Mouse (Mus musculus): ENCODE data around the gene Ptprn2. TPM values are rescaled to one million over a fixed set of nuclear protein-coding genes. Genes with fewer than 3 reads are reported as not detected.
A peak's percentile ranks its signal among the peaks of the same experiment; 100 is the strongest.

Ptprn2 gene
- polyA plus RNA-seq, 1 experiment from 2014 or later, result 0.14 TPM

DNA sequence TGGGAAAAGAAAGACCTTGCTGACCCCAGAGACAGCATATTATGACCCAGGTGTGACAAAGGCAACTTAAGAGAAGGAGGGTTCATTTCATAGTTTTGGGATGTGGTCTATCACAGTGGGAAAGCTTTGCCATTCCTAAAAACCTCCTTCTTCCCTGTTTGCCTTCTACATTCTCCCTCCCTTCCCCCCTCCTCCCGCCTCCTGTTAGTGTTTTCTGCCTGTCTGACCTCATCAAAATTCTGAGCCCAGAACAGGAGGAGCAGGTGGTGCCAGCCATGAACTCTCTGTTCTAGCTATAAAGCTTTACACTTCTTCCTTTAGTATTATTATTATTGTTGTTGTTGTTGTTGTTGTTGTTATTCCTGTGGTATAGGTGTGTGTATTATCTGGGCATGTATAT, 3.6 kb upstream of the Ptprn2 start:
- no peak overlapping the region for H3K4me3 ChIP-seq (ENCODE audit: low read depth, low read length)
- H3K4me2 ChIP-seq (ENCODE audit: low read depth, low read length), result no peak overlapping the region
- 60% methylated on average over 1 of the region's 1 CpGs for WGBS (ENCODE audit: insufficient replicate concordance)
- TF ChIP-seq CTCF (IDR thresholded peaks at IDR 0.05; ENCODE audit: low read depth) (no peak), EP300 (IDR thresholded peaks at IDR 0.05; ENCODE audit: low read depth) (no peak)
- H3K9ac ChIP-seq (replicated peaks), result no peak overlapping the region
- H3K27ac ChIP-seq (ENCODE audit: low read depth), result no peak overlapping the region
- H3K4me1 ChIP-seq (ENCODE audit: insufficient read depth), result peaks cover 8% of the 10 kb centered on the region; the same call in 1 of the 2 replicates
- H3K36me3 ChIP-seq (replicated peaks; ENCODE audit: insufficient read depth, low read length), result no peaks in the 10 kb centered on the region
- no peak for DNase-seq
- H3K9me3 ChIP-seq (ENCODE audit: low read length), result no peaks in the 10 kb centered on the region
- peaks cover 25% of the 10 kb centered on the region for H3K27me3 ChIP-seq (ENCODE audit: insufficient read depth, low read length)
- no peak for ATAC-seq

DNA sequence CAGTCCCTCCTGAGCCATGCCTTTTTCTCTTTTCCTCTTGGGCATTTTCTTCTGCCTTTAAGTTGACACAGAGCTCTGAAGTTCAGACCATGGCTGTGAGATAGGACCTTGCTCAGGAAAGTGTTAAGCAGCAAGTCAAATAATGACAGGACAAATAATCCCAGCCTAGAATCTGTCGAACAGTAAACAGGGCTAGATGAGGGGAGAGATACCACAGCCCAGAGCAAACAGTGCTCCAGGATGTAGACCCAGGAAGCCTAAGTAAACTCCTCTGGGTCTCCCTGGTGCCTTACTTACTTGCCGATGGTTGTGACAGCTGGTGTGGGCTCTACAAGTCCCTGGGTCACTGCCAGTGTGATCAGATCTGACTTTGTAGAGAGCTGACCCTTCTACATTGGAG, 1.9 kb upstream of the Ptprn2 start:
- 41% methylated on average over 2 of the region's 2 CpGs for WGBS (ENCODE audit: insufficient replicate concordance)
- ATAC-seq (no peak), DNase-seq (no peak)
- Histone ChIP-seq H3K4me2 (ENCODE audit: low read depth, low read length) (no peak overlapping the region), H3K9ac (replicated peaks) (no peak overlapping the region), H3K9me3 (ENCODE audit: low read length) (no peaks in the 10 kb centered on the region), H3K4me1 (ENCODE audit: insufficient read depth) (peaks cover 8% of the 10 kb centered on the region; the same call in 1 of the 2 replicates), H3K4me3 (ENCODE audit: low read depth, low read length) (no peak overlapping the region), H3K36me3 (replicated peaks; ENCODE audit: insufficient read depth, low read length) (no peaks in the 10 kb centered on the region), H3K27me3 (ENCODE audit: insufficient read depth, low read length) (peaks cover 34% of the 10 kb centered on the region), H3K27ac (ENCODE audit: low read depth) (no peak overlapping the region)
- TF ChIP-seq EP300 (IDR thresholded peaks at IDR 0.05; ENCODE audit: low read depth) (no peak), CTCF (IDR thresholded peaks at IDR 0.05; ENCODE audit: low read depth) (no peak)

DNA sequence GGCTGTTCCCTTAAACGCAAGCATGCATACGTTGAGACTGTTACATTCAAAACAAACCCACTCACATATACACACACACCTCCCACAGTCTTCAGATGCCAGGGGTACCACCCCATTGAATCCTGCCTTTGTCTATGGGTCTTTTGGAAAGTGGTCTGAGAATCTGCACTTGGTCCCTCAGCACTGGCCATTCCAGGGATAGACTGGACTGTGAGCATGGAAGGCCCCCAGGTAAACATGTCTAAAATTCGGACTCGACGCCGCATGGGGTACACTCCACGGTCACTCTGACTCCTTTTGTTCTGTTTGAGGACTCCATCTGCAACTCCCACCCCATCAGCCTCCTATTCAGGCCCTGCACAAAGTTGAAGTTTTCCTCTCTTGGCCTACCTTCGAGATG, 529 bp upstream of the Ptprn2 start:
- Histone ChIP-seq H3K9ac (replicated peaks) (no peak overlapping the region), H3K4me1 (ENCODE audit: insufficient read depth) (peaks cover 8% of the 10 kb centered on the region; the same call in 1 of the 2 replicates), H3K4me3 (ENCODE audit: low read depth, low read length) (no peak overlapping the region), H3K36me3 (replicated peaks; ENCODE audit: insufficient read depth, low read length) (no peaks in the 10 kb centered on the region), H3K9me3 (ENCODE audit: low read length) (no peaks in the 10 kb centered on the region), H3K4me2 (ENCODE audit: low read depth, low read length) (no peak overlapping the region), H3K27ac (ENCODE audit: low read depth) (no peak overlapping the region), H3K27me3 (ENCODE audit: insufficient read depth, low read length) (peaks cover 34% of the 10 kb centered on the region)
- WGBS (ENCODE audit: insufficient replicate concordance), result 61% methylated on average over 8 of the region's 8 CpGs
- no peak for TF ChIP-seq EP300 (IDR thresholded peaks at IDR 0.05; ENCODE audit: low read depth)
- no peak for TF ChIP-seq CTCF (IDR thresholded peaks at IDR 0.05; ENCODE audit: low read depth)
- ATAC-seq (no peak), DNase-seq (no peak)

DNA sequence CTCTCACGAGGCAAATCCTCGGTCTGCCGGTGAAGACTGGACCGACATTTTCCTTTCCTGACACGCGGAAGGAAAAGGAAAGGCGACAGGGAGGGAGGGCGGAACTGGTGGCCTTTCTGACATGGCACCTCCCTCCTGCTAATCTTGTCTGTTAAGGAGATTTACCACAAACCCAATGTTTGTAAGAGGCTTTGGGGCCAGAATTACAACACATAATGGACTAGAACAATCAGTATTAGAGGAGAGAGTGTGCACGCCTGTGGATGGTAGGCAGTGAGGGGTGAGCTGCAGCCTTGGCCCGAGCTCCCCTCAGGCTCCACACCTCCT, 847 bp downstream of the Ptprn2 start:
- peak overlapping the region; percentile 34 for H3K4me3 ChIP-seq (ENCODE audit: low read depth, low read length)
- peaks cover 8% of the 10 kb centered on the region; the same call in 1 of the 2 replicates for H3K4me1 ChIP-seq (ENCODE audit: insufficient read depth)
- no peak for DNase-seq
- peak overlapping the region; percentile 71 for H3K4me2 ChIP-seq (ENCODE audit: low read depth, low read length)
- no peak overlapping the region for H3K27ac ChIP-seq (ENCODE audit: low read depth)
- no peak for ATAC-seq
- no peaks in the 10 kb centered on the region for H3K36me3 ChIP-seq (replicated peaks; ENCODE audit: insufficient read depth, low read length)
- no peak for TF ChIP-seq CTCF (IDR thresholded peaks at IDR 0.05; ENCODE audit: low read depth)
- TF ChIP-seq EP300 (IDR thresholded peaks at IDR 0.05; ENCODE audit: low read depth), result no peak
- H3K9ac ChIP-seq (replicated peaks), result no peak overlapping the region
- 9% methylated on average over 10 of the region's 10 CpGs for whole genome bisulfite sequencing (ENCODE audit: insufficient replicate concordance)
- no peaks in the 10 kb centered on the region for H3K9me3 ChIP-seq (ENCODE audit: low read length)
- H3K27me3 ChIP-seq (ENCODE audit: insufficient read depth, low read length), result peaks cover 34% of the 10 kb centered on the region

DNA sequence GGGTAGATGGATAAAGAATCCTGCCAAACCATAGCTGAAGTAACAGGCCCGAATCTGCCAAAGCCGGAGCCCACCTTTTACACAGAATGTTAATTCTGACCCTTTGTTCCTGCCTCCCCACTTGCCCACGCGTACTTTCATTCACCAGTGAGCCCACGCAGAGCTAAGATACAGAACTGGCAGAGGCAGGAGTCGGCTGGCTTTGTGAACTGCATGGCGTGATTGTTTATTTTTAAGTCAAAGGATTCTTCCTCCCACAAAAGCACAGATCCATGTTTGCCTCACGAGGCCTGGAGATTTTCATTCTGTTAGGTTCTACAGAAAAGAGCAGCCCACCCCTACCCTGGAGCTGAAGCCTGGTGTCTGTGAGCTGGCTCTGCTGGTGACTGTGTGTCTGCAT, 3.3 kb downstream of the Ptprn2 start:
- H3K4me3 ChIP-seq (ENCODE audit: low read depth, low read length), result no peak overlapping the region
- peaks cover 6% of the 10 kb centered on the region; the same call in 1 of the 2 replicates for H3K4me1 ChIP-seq (ENCODE audit: insufficient read depth)
- no peak for DNase-seq
- no peak overlapping the region for H3K27ac ChIP-seq (ENCODE audit: low read depth)
- H3K27me3 ChIP-seq (ENCODE audit: insufficient read depth, low read length), result peaks cover 31% of the 10 kb centered on the region
- H3K4me2 ChIP-seq (ENCODE audit: low read depth, low read length), result no peak overlapping the region
- no peak for TF ChIP-seq EP300 (IDR thresholded peaks at IDR 0.05; ENCODE audit: low read depth)
- no peak for TF ChIP-seq CTCF (IDR thresholded peaks at IDR 0.05; ENCODE audit: low read depth)
- WGBS (ENCODE audit: insufficient replicate concordance), result 65% methylated on average over 8 of the region's 8 CpGs
- H3K36me3 ChIP-seq (replicated peaks; ENCODE audit: insufficient read depth, low read length), result no peaks in the 10 kb centered on the region
- no peak overlapping the region for H3K9ac ChIP-seq (replicated peaks)
- H3K9me3 ChIP-seq (ENCODE audit: low read length), result no peaks in the 10 kb centered on the region
- no peak for ATAC-seq

DNA sequence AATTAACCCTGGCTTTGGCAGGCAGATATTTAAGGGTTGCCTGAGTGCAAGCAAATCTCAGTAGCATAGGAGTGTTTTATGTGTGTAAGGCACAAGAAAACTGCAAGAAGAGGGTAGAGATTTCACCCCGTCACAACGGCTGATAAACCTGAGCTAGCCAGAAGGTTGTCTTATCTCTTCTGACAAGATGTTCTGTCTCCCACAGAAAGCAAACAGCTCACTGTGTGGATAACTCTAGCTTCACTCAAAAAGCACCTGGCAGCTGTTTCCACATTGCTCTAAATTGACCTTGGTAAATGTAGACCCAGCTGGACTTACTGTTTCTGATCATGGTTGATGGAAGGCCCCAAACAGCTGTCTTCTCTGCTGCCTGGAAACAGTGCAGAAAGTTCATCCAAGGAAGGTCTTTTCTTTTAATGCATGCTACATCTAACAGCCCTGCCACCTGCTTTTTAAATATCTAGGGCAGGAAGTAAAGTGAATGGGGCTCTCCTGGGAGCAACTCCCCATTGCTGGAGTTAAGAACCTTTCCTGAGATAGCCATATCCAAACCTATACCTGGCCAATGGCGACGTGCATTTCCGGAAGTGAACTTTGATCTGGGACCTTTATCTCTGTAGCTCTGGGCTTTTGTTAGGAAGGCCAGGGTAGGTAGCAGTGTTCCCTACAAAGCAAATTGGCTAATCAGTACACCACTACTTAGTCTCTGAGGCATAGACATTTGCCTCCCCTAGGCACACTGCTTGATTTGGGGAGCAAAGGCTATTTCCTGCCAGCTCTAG, 5.2 kb downstream of the Ptprn2 start:
- Histone ChIP-seq H3K27me3 (ENCODE audit: insufficient read depth, low read length) (peaks cover 19% of the 10 kb centered on the region), H3K4me3 (ENCODE audit: low read depth, low read length) (no peak overlapping the region), H3K4me2 (ENCODE audit: low read depth, low read length) (no peak overlapping the region), H3K4me1 (ENCODE audit: insufficient read depth) (peaks cover 5% of the 10 kb centered on the region; the same call in 1 of the 2 replicates), H3K27ac (ENCODE audit: low read depth) (no peak overlapping the region), H3K9ac (replicated peaks) (no peak overlapping the region), H3K36me3 (replicated peaks; ENCODE audit: insufficient read depth, low read length) (no peaks in the 10 kb centered on the region), H3K9me3 (ENCODE audit: low read length) (no peaks in the 10 kb centered on the region)
- no peak for DNase-seq
- no peak for ATAC-seq
- WGBS (ENCODE audit: insufficient replicate concordance), result 54% methylated on average over 5 of the region's 5 CpGs
- no peak for TF ChIP-seq EP300 (IDR thresholded peaks at IDR 0.05; ENCODE audit: low read depth)
- TF ChIP-seq CTCF (IDR thresholded peaks at IDR 0.05; ENCODE audit: low read depth), result no peak

All from liver, postnatal 0 days (tissue).